Mouse (Mus musculus): Measurements from ENCODE around the gene Ovol1.

DNA sequence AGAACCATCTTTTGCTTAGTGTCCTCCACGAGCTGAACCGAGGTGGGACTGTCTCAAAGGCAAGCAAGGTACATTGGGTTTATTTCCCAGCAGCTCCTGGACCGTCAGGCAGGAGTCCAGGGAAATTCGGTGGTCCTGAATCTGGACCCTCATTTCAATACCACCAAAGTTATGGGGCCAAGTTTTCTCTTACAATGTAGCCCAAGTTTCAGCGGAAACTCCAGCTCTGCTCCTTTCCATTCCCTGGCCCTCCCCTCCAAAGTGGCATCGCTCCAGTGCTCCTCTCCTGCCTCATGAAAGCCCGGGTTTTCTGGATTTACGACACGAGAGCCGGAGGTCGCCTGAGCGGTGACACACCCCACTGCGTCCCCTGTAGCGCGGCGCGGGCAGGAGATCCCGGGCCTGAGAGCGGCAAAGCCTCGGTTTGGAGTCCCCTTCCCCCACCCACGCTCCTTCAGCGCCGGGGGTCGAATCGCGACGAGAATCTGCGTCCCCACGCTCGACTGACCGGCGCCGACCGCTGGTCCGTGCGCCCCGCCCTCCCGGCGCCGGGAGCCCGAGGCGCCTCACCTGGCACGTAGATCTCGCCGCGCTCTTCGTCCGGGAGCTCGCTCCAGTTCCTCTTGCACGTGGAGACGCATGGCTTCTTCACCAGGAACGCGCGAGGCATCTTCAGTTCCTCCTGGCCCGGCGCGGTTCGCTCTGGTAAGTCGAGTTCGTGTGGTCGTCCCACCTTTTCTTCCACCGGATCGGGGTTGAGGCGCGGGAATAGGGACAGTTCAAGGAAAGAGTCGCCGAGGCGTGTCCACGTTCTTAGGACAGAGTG is 602 bp downstream of the Ovol1 start:
- TF ChIP-seq CTCF (IDR thresholded peaks at IDR 0.05; ENCODE audit: control insufficient read depth, insufficient read depth, low read length) (no peak), POLR2A (IDR thresholded peaks at IDR 0.05; ENCODE audit: borderline replicate concordance, control insufficient read depth, low read depth, low read length) (no peak; the same call in 1 of the 2 replicates)

All from bone marrow, adult 2 months (tissue).